Comparison of ENCODE assay signal across 31 mouse cellular contexts in the genomic region with DNA sequence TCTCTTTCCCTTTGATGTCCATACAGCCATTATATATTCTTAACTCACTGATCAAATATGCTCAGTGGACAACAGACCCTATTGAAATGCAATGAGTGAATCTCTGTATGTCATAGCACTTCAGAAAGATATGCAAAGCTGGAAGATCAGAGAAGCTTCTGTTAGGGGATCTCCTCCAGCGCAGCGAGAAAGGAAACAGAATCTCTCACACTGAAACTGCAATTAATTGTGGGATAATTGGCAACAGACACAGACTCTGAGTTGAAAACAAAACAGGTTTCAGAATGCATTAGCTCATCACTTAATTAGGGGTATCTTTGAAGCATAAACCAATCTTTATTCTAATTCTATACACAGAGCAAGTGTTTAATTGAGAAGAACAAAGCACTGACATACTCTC.
A peak's percentile ranks its signal among the peaks of the same experiment; 100 is the strongest.
DNase-seq lines count a peak whose midpoint lies in the region; ATAC-seq lines count a peak whose summit lies in the region.
"Had no signal": no experiment of that assay in that cellular context is flagged by ENCODE, and none has a peak within 500 bp of the region (broad histone marks: within the 10 kb centered on the region; RNA-seq: fewer than 3 reads in every experiment).

No protein-coding gene starts in this region.

- H3K27ac ChIP-seq in forebrain, embryonic 12.5 days: no peak overlapping the region
- H3K27ac ChIP-seq in forebrain, embryonic 10.5 days: no peak overlapping the region
- no peak overlapping the region for H3K27ac ChIP-seq in forebrain, embryonic 16.5 days (ENCODE audit: low read length)
- no peak overlapping the region for H3K27ac ChIP-seq in midbrain, embryonic 16.5 days (ENCODE audit: low read length)
- H3K27ac ChIP-seq: embryonic facial prominence, embryonic 15.5 days; limb, embryonic 10.5 days; liver, embryonic 15.5 days; lung, embryonic 15.5 days; neural tube, embryonic 13.5 days; stomach, postnatal 0 days had no signal

- WGBS in forebrain, embryonic 12.5 days: 24% methylated on average over 2 of the region's 2 CpGs
- WGBS in forebrain, embryonic 10.5 days: 57% methylated on average over 2 of the region's 2 CpGs
- WGBS in forebrain, embryonic 16.5 days: 6% methylated on average over 2 of the region's 2 CpGs
- WGBS in midbrain, embryonic 16.5 days: 16% methylated on average over 2 of the region's 2 CpGs

- H3K4me2 ChIP-seq in forebrain, embryonic 12.5 days: no peak overlapping the region
- H3K4me2 ChIP-seq in forebrain, embryonic 16.5 days (ENCODE audit: low read length): no peak overlapping the region
- H3K4me2 ChIP-seq in midbrain, embryonic 16.5 days (ENCODE audit: low read length): no peak overlapping the region
- H3K4me2 ChIP-seq: embryonic facial prominence, embryonic 15.5 days; heart, embryonic 12.5 days; liver, embryonic 15.5 days; lung, embryonic 15.5 days; neural tube, embryonic 13.5 days had no signal

- no peak overlapping the region for H3K4me3 ChIP-seq in forebrain, embryonic 12.5 days (replicated peaks)
- no peak overlapping the region for H3K4me3 ChIP-seq in forebrain, embryonic 10.5 days
- no peak overlapping the region for H3K4me3 ChIP-seq in forebrain, embryonic 16.5 days (replicated peaks; ENCODE audit: low read length)
- no peak overlapping the region for H3K4me3 ChIP-seq in midbrain, embryonic 16.5 days (ENCODE audit: low read depth, low read length)
- H3K4me3 ChIP-seq: embryonic facial prominence, embryonic 15.5 days; heart, embryonic 12.5 days; limb, embryonic 10.5 days; liver, embryonic 15.5 days; lung, embryonic 15.5 days; myocyte; neural tube, embryonic 13.5 days had no signal

- H3K9me3 ChIP-seq in forebrain, embryonic 12.5 days: no peaks in the 10 kb centered on the region
- H3K9me3 ChIP-seq in forebrain, embryonic 10.5 days: no peaks in the 10 kb centered on the region
- H3K9me3 ChIP-seq in forebrain, embryonic 16.5 days (ENCODE audit: control insufficient read depth, low read length): no peaks in the 10 kb centered on the region
- no peaks in the 10 kb centered on the region for H3K9me3 ChIP-seq in midbrain, embryonic 16.5 days (replicated peaks; ENCODE audit: control insufficient read depth, low read length, poor library complexity, severe bottlenecking)
- H3K9me3 ChIP-seq: embryonic facial prominence, embryonic 15.5 days; heart, embryonic 12.5 days; limb, embryonic 10.5 days; liver, embryonic 15.5 days; lung, embryonic 15.5 days; neural tube, embryonic 13.5 days had no signal

- peak; percentile 42; the same call in 1 of the 2 replicates for ATAC-seq in forebrain, embryonic 12.5 days (ENCODE audit: low FRiP score)
- peak; percentile 39 for ATAC-seq in forebrain, embryonic 16.5 days
- peak; percentile 81 for ATAC-seq in midbrain, embryonic 16.5 days
- ATAC-seq: CD4-positive, CD25-positive, alpha-beta regulatory T cell, adult 4 months; intestine, postnatal 0 days; Patski had no signal

- H3K4me1 ChIP-seq in forebrain, embryonic 12.5 days: no peaks in the 10 kb centered on the region
- H3K4me1 ChIP-seq in forebrain, embryonic 10.5 days: 0 out of 2 replicates have a peak, but pooled peaks cover 4% of the 10 kb centered on the region
- peaks cover 9% of the 10 kb centered on the region; the same call in 1 of the 2 replicates for H3K4me1 ChIP-seq in forebrain, embryonic 16.5 days (replicated peaks; ENCODE audit: control insufficient read depth, insufficient read depth, low read length)
- H3K4me1 ChIP-seq in midbrain, embryonic 16.5 days (ENCODE audit: control insufficient read depth, insufficient read depth, low read length): no peaks in the 10 kb centered on the region
- H3K4me1 ChIP-seq: embryonic facial prominence, embryonic 15.5 days; heart, embryonic 12.5 days; limb, embryonic 10.5 days; liver, embryonic 15.5 days; lung, embryonic 15.5 days had no signal

- DNase-seq in forebrain, embryonic 10.5 days (ENCODE audit: extremely low spot score, low spot score): no peak
- DNase-seq in Muller cell, postnatal 12 days (ENCODE audit: inconsistent ontology term): peak; percentile 71
- DNase-seq in heart, postnatal 4 days: no peak
- DNase-seq in heart, adult 11 months: no peak
- no peak for DNase-seq in spleen, postnatal 10 days (ENCODE audit: low spot score in 2 of 2)
- DNase-seq: cerebellum, adult 2 months; cerebellum, postnatal 25 days; embryo, embryonic 11 days; gastrocnemius, postnatal 10 days; heart, adult 18-20 months; heart, postnatal 10 days; kidney, postnatal 4 days; layer of hippocampus, adult 9-11 months; liver; lung, postnatal 4 days; thymus, adult 2 months; thymus, postnatal 4 days had no signal

- no peak overlapping the region for H3K9ac ChIP-seq in forebrain, embryonic 12.5 days
- H3K9ac ChIP-seq in forebrain, embryonic 16.5 days (replicated peaks; ENCODE audit: low read depth, low read length): no peak overlapping the region
- H3K9ac ChIP-seq in midbrain, embryonic 16.5 days (ENCODE audit: low read depth, low read length): no peak overlapping the region
- H3K9ac ChIP-seq: embryonic facial prominence, embryonic 15.5 days; heart, embryonic 12.5 days; liver, embryonic 15.5 days; lung, embryonic 15.5 days; neural tube, embryonic 13.5 days had no signal

- H3K36me3 ChIP-seq in forebrain, embryonic 12.5 days (replicated peaks): no peaks in the 10 kb centered on the region
- no peaks in the 10 kb centered on the region for H3K36me3 ChIP-seq in forebrain, embryonic 10.5 days (replicated peaks)
- no peaks in the 10 kb centered on the region for H3K36me3 ChIP-seq in forebrain, embryonic 16.5 days (ENCODE audit: control insufficient read depth, insufficient read depth)
- no peaks in the 10 kb centered on the region for H3K36me3 ChIP-seq in midbrain, embryonic 16.5 days (ENCODE audit: control insufficient read depth, insufficient read depth, low read length)
- H3K36me3 ChIP-seq: embryonic facial prominence, embryonic 15.5 days; heart, embryonic 12.5 days; limb, embryonic 10.5 days; liver, embryonic 15.5 days; lung, embryonic 15.5 days; neural tube, embryonic 13.5 days had no signal

- no peaks in the 10 kb centered on the region for H3K27me3 ChIP-seq in forebrain, embryonic 12.5 days
- H3K27me3 ChIP-seq in forebrain, embryonic 10.5 days (ENCODE audit: poor library complexity, severe bottlenecking): no peaks in the 10 kb centered on the region
- peaks cover 5% of the 10 kb centered on the region; the same call in 1 of the 2 replicates for H3K27me3 ChIP-seq in forebrain, embryonic 16.5 days (replicated peaks; ENCODE audit: control insufficient read depth, insufficient read depth, low read length)
- no peaks in the 10 kb centered on the region for H3K27me3 ChIP-seq in midbrain, embryonic 16.5 days (ENCODE audit: control insufficient read depth, insufficient read depth, low read depth, low read length)
- H3K27me3 ChIP-seq: embryonic facial prominence, embryonic 15.5 days; heart, embryonic 12.5 days; liver, embryonic 15.5 days; lung, embryonic 15.5 days; neural tube, embryonic 13.5 days; Patski had no signal
